Mouse (Mus musculus): Measurements from ENCODE around the gene E2f6.

Gene E2f6

DNA sequence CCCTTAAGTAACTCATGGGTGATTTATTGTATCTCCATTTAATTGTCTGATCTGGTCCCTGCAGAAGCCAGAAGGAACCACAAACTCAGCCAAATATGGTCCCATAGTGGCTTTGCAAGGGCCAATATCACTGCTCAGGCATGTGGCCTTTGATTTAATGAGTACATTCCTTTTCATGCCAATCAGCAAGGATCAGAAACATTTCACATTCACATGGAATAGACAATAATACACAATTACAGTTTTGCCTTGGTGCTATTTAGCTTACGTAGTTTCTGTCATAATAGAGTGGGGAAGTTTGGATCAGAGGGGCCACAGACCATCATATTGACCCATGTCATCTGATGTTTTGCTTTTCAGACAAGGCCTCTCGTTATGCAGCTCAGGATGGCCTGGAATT, 37.7 kb downstream of the E2f6 start:
- no peak for DNase-seq (ENCODE audit: low spot score)

GRCm38 (mm10) chr12:16849821-16850220, 39.1 kb downstream of the E2f6 start:
- no peak for DNase-seq (ENCODE audit: low spot score)

- DNase-seq (ENCODE audit: low spot score): peak; percentile 90
Measured at GRCm38 (mm10) chr12:16850431-16851375, 39.9 kb downstream of the E2f6 start.

GRCm38 (mm10) chr12:16853431-16854165, 42.8 kb downstream of the E2f6 start:
- no peak for DNase-seq (ENCODE audit: low spot score)

- DNase-seq (ENCODE audit: low spot score): peak; percentile 71
Measured at GRCm38 (mm10) chr12:16855632-16856305, 45.0 kb downstream of the E2f6 start.

GRCm38 (mm10) chr12:16856306-16856679, 45.5 kb downstream of the E2f6 start:
- no peak for DNase-seq (ENCODE audit: low spot score)

GRCm38 (mm10) chr12:16858081-16858480, 47.3 kb downstream of the E2f6 start:
- no peak for DNase-seq (ENCODE audit: low spot score)

- DNase-seq (ENCODE audit: low spot score): no peak
Measured at GRCm38 (mm10) chr12:16859781-16860180, 49.0 kb downstream of the E2f6 start.

DNA sequence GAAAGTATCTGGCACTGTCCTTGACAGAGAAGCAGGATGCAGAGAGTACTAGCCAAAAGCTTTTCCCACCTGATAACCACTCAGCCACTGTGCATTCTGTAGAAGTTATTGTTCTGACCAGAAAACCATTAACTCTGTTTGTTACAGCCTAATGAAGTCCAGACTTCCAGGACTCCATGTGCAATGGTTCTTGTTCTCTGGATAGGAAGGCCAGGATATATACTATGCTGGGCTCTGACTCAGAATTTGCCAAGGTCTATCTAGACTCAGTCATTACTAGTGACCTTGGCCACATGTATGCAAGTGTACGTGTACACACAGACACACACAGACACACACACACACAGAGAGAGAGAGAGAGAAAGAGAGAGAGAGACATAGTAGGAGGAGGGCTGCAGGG, 49.8 kb downstream of the E2f6 start:
- DNase-seq (ENCODE audit: low spot score): no peak

- DNase-seq (ENCODE audit: low spot score): no peak
Measured at GRCm38 (mm10) chr12:16860961-16861360, 50.2 kb downstream of the E2f6 start.

DNA sequence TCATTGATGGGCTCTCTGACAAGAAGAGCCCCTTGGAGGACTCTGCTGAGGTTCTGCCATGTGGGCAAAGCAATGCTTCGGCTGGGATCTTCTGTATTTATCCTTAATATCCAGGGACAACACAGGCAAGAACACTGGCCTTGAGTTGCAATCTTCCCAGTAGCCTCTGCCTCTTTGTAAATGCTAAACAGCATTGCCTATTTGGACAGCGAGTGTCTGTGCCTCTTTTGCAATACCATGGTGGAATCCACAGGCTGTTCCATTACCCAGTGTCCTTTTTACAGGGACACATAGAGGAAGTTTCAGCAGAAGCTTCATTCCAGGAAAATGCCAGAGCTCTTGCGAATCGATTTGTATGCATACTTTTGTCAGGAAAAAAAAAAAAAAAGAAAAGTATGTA, 53.7 kb downstream of the E2f6 start:
- no peak for DNase-seq (ENCODE audit: low spot score)

- DNase-seq (ENCODE audit: low spot score): no peak
Measured at GRCm38 (mm10) chr12:16865871-16866270, 55.1 kb downstream of the E2f6 start.

GRCm38 (mm10) chr12:16866460-16866859, 55.7 kb downstream of the E2f6 start:
- DNase-seq (ENCODE audit: low spot score): peak; percentile 49

DNA sequence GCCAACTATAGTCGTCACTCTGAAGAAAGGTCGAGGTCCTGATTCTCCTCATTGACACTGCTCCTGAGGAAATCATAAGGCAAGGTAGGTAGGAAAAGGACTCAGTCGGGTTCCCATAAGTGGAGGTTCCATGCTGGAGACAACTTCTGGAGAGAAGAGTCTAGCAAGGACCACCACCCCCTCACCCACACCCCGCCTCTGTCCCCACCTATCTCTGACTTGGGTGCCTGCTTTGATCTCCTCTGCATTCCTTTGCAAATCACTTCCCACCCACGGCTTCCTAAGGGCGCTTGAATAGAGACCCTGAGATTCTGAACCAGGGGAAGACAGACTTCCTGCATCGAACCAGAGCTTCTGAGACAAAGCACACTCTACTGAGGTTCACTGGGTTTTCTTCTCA, 56.5 kb downstream of the E2f6 start:
- no peak for DNase-seq (ENCODE audit: low spot score)

DNA sequence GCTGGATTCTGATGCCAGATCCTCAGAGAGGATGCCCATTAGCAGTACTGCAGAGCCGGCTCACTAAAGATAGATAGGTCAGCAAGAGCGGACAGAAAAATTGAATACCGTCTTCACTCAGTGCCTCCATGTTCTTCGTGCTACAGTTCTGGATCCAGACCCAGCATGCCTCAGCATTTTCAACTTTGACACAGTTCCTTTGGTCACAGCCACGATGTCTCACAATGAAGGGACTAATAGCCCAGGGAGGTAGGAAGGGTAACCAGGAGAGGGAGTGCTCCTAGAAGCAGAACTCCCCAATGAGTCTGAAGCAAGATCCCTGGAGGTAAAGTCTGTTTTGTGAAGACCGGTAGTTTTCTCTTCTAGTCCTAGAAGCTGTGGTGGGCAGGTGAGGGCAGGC, 57.9 kb downstream of the E2f6 start:
- no peak for DNase-seq (ENCODE audit: low spot score)

- no peak for DNase-seq (ENCODE audit: low spot score)
Measured at GRCm38 (mm10) chr12:16869091-16869778, 58.5 kb downstream of the E2f6 start.

GRCm38 (mm10) chr12:16869870-16870404, 59.2 kb downstream of the E2f6 start:
- DNase-seq (ENCODE audit: low spot score): peak; percentile 45

DNA sequence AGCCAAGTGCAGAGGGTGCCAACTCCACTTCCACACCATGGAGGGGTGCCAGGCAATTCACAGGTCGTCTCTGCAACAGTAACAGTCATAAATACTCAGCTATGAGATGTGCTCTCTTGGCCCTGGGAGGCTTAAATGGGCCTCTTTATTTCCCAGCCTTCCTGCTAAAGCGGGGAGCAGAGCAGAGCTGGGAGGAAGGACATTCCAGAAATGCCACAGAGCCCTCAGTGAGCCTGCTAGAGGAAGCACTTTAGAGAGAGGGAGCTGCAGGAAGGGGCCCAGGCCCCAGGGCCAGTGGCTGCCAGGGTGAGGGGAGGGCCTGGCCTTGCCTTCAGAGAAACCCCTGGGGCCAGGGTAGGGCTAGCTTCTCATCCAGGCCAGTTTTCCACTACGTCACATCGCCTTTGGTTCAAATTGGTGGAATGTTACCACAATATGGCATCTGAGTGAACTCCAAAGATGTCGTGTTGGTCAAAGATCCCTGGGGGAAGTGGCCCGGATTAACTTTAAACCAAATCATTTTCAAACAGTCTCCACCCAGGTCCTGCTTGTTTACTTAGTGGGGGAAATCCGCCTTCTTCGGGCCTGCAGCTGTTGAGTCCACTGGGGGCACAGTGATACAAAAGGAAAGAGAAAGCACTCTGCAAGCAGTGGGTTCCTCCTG, 59.8 kb downstream of the E2f6 start:
- peak; percentile 66 for DNase-seq (ENCODE audit: low spot score)

DNA sequence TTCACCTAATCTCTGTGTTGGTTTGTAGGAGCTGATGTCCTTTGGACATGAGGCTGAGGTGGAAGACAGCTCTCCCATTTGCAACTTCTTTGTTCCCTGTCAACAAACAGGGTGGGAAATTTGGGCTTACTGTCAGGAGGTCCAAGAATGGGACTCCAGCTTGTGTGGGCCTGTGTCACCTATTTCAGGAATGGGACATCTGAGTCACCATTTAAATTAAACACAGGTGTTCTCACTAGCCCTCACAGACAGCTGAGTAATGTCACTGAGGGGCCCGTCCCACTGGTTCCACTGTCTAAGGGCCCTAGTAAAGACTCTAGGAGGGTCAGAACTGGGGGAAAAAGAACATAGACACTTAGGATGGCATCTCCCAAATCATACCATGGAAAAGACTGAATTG, 61.2 kb downstream of the E2f6 start:
- DNase-seq (ENCODE audit: low spot score): no peak

GRCm38 (mm10) chr12:16872926-16873464, 62.2 kb downstream of the E2f6 start:
- no peak for DNase-seq (ENCODE audit: low spot score)

- DNase-seq (ENCODE audit: low spot score): no peak
Measured at GRCm38 (mm10) chr12:16873549-16873948, 62.8 kb downstream of the E2f6 start.

All from embryo, embryonic 10 days (tissue).